ENCODE assay signal across 9 mouse cellular contexts in the genomic region with DNA sequence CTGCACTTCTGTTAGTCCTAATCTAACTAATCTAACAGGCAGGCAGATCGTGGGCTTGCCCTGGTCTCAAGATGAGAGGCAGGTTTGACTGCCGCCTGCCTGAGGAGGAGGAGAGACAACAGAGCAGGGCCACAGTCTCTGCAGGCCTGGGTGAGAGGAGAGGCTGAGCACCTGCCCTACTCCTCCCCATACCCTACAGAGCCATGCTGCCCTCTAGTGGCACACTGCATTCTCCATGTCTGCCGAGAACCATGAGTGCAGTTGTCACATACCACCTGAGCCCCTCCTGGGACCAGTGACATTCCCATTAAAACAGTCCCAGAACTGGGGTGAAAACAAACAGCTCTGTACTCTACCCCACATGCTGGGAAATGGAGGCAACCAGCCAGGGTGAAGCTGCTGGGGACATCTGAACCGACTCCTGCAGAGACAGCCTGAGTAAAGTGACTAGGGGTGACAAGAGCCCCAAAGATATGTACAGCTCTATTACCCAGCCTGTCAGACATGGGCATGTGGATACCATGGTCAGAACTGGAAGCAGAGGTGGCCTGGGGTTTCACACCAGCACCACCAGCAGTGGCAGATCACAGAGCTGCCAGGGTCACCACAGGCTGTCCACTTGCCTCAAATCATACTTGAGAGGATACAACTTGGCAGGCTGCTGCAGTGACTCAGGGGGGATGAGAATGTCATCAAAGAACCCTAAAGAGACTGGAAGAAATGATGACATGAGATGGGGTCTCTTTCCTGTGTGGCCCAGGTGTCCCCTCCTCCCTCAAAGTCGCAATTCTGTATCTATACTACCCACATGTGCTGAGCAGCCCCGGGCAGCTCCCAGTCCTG. TPM values are rescaled to one million over a fixed set of nuclear protein-coding genes. Genes with fewer than 3 reads are reported as not detected.
DNase-seq lines count a peak whose midpoint lies in the region; ATAC-seq and TF ChIP-seq lines count a peak whose summit lies in the region.
"Had no signal": no experiment of that assay in that cellular context is flagged by ENCODE, and none has a peak within 500 bp of the region (broad histone marks: within the 10 kb centered on the region; RNA-seq: fewer than 3 reads in every experiment).

No protein-coding gene starts in this region.

- TF ChIP-seq POLR2A in embryonic fibroblast, embryonic 13.5 days (IDR thresholded peaks at IDR 0.05; ENCODE audit: low read depth, low read length): no peak

- no peak overlapping the region for H3K4me2 ChIP-seq in midbrain, embryonic 13.5 days (replicated peaks)
- H3K4me2 ChIP-seq: midbrain, embryonic 12.5 days had no signal

- H3K27ac ChIP-seq in layer of hippocampus, adult 2 months: peak overlapping the region; percentile 78; the same call in 1 of the 2 replicates
- H3K27ac ChIP-seq in embryonic fibroblast, embryonic 13.5 days (ENCODE audit: insufficient read depth, low read length): no peak overlapping the region
- H3K27ac ChIP-seq in midbrain, embryonic 13.5 days: no peak overlapping the region
- H3K27ac ChIP-seq: midbrain, embryonic 12.5 days had no signal

- peaks cover 3% of the 10 kb centered on the region; the same call in 1 of the 2 replicates for H3K4me1 ChIP-seq in embryonic fibroblast, embryonic 13.5 days (ENCODE audit: control insufficient read depth, insufficient read depth, low read length)
- peaks cover 8% of the 10 kb centered on the region; the same call in 1 of the 2 replicates for H3K4me1 ChIP-seq in midbrain, embryonic 13.5 days (replicated peaks)
- H3K4me1 ChIP-seq: midbrain, embryonic 12.5 days had no signal

- WGBS in midbrain, embryonic 13.5 days: 64% methylated on average over 6 of the region's 6 CpGs

- peaks cover 57% of the 10 kb centered on the region for H3K36me3 ChIP-seq in midbrain, embryonic 13.5 days
- H3K36me3 ChIP-seq in splenic B cell, adult 2 months (ENCODE audit: control insufficient read depth, insufficient read depth, low read length, poor library complexity, severe bottlenecking): no peaks in the 10 kb centered on the region; the same call in 1 of the 2 replicates

- no peaks in the 10 kb centered on the region for H3K9me3 ChIP-seq in midbrain, embryonic 13.5 days
- H3K9me3 ChIP-seq: midbrain, embryonic 12.5 days had no signal

- peak; percentile 95 for TF ChIP-seq CTCF in layer of hippocampus, adult 2 months (conservative IDR thresholded peaks at IDR 0.05)
- TF ChIP-seq CTCF in embryonic fibroblast, embryonic 13.5 days (IDR thresholded peaks at IDR 0.05; ENCODE audit: borderline replicate concordance, insufficient read depth, low read length): peak; percentile 99

- H3K9ac ChIP-seq in midbrain, embryonic 13.5 days (replicated peaks): no peak overlapping the region
- H3K9ac ChIP-seq: midbrain, embryonic 12.5 days had no signal

- DNase-seq in layer of hippocampus, adult 2 months (ENCODE audit: low spot score in 2 of 2): peak in 1 of 2 experiments; percentile 74
- no peak for DNase-seq in layer of hippocampus, adult 9-11 months
- DNase-seq in adrenal gland, postnatal 25 days: peak; percentile 80
- DNase-seq in heart, postnatal 36 days: peak; percentile 75 to 80
- peak; percentile 55 to 66 for DNase-seq in left cerebral cortex, postnatal 36 days (ENCODE audit: low spot score in 2 of 2)
- DNase-seq in splenic B cell, adult 2 months (ENCODE audit: low read depth, low spot score): peak; percentile 85

- ATAC-seq in midbrain, embryonic 13.5 days: peak; percentile 57; the same call in 1 of the 2 replicates

- no peak overlapping the region for H3K4me3 ChIP-seq in layer of hippocampus, adult 2 months
- no peak overlapping the region for H3K4me3 ChIP-seq in embryonic fibroblast, embryonic 13.5 days (ENCODE audit: insufficient read depth, low read length)
- H3K4me3 ChIP-seq in midbrain, embryonic 13.5 days (replicated peaks): no peak overlapping the region
- H3K4me3 ChIP-seq: midbrain, embryonic 12.5 days had no signal

- intact Hi-C loops in heart, postnatal 36 days (cut with DNase I): loop anchor here (1.0 to 5.0 kb wide), 2 partner anchors 87 to 181 kb away; no protein-coding TSS in a partner anchor
- intact Hi-C loops in left cerebral cortex, postnatal 36 days (cut with DNase I): no loop called here

- H3K27me3 ChIP-seq in midbrain, embryonic 13.5 days: no peaks in the 10 kb centered on the region
- H3K27me3 ChIP-seq in splenic B cell, adult 2 months (ENCODE audit: control insufficient read depth, insufficient read depth, low read length, poor library complexity, severe bottlenecking): no peaks in the 10 kb centered on the region
- H3K27me3 ChIP-seq: midbrain, embryonic 12.5 days had no signal

RNA-seq across cellular contexts. Expression of a gene that starts 8.2 kb away (rescaled TPM):
- 10 to 100 TPM; 44.8 to 51.4 TPM for total RNA-seq in layer of hippocampus, adult 2 months (2021)
- 21.4 and 28.9 TPM in 2 replicates for total RNA-seq in adrenal gland, postnatal 25 days (2021)
- 12.3 and 16.2 TPM in 2 replicates for polyA plus RNA-seq in embryonic fibroblast, embryonic 13.5 days (2011; ENCODE audit: insufficient read length, low read depth, missing spikeins)
- total RNA-seq in heart, postnatal 36 days (2021): 10 to 100 TPM in 1 of 2 experiments, 1 to 10 TPM in 1; 9.0 to 10.6 TPM
- 10 to 100 TPM; 46.7 to 58.5 TPM for total RNA-seq in left cerebral cortex, postnatal 36 days (2021)
- 69.7 and 70.1 TPM in 2 replicates for polyA plus RNA-seq in midbrain, embryonic 13.5 days (2015; fragmentation: Nextera tagmentation; extraction: Ambion mirVana)

RNA-seq across cellular contexts. Expression of a gene that starts 18.7 kb away (rescaled TPM):
- total RNA-seq in layer of hippocampus, adult 2 months (2021): 10 to 100 TPM; 75.2 to 81.8 TPM
- total RNA-seq in adrenal gland, postnatal 25 days (2021): 9.9 and 20.0 TPM in 2 replicates
- polyA plus RNA-seq in embryonic fibroblast, embryonic 13.5 days (2011; ENCODE audit: insufficient read length, low read depth, missing spikeins): 3.3 and 4.4 TPM in 2 replicates
- total RNA-seq in heart, postnatal 36 days (2021): 10 to 100 TPM; 72.5 to 86.4 TPM
- total RNA-seq in left cerebral cortex, postnatal 36 days (2021): 10 to 100 TPM; 83.6 to 86.1 TPM
- 96.4 and 102 TPM in 2 replicates for polyA plus RNA-seq in midbrain, embryonic 13.5 days (2015; fragmentation: Nextera tagmentation; extraction: Ambion mirVana)

RNA-seq across cellular contexts. Expression of a gene that starts 42.9 kb away (rescaled TPM):
- total RNA-seq in layer of hippocampus, adult 2 months (2021): 100 to 1,000 TPM; 214 to 224 TPM
- total RNA-seq in adrenal gland, postnatal 25 days (2021): 70.2 and 103 TPM in 2 replicates
- 88.7 and 121 TPM in 2 replicates for polyA plus RNA-seq in embryonic fibroblast, embryonic 13.5 days (2011; ENCODE audit: insufficient read length, low read depth, missing spikeins)
- 10 to 100 TPM; 24.8 to 26.0 TPM for total RNA-seq in heart, postnatal 36 days (2021)
- 100 to 1,000 TPM; 197 to 221 TPM for total RNA-seq in left cerebral cortex, postnatal 36 days (2021)
- polyA plus RNA-seq in midbrain, embryonic 13.5 days (2015; fragmentation: Nextera tagmentation; extraction: Ambion mirVana): 40.5 and 41.2 TPM in 2 replicates

RNA-seq across cellular contexts. Expression of a gene that starts 45.7 kb away (rescaled TPM):
- total RNA-seq in layer of hippocampus, adult 2 months (2021): 100 to 1,000 TPM; 442 to 446 TPM
- 641 and 903 TPM in 2 replicates for total RNA-seq in adrenal gland, postnatal 25 days (2021)
- 143 and 150 TPM in 2 replicates for polyA plus RNA-seq in embryonic fibroblast, embryonic 13.5 days (2011; ENCODE audit: insufficient read length, low read depth, missing spikeins)
- total RNA-seq in heart, postnatal 36 days (2021): 1,000 to 10,000 TPM; 2,177 to 2,250 TPM
- total RNA-seq in left cerebral cortex, postnatal 36 days (2021): 100 to 1,000 TPM; 425 to 455 TPM
- polyA plus RNA-seq in midbrain, embryonic 13.5 days (2015; fragmentation: Nextera tagmentation; extraction: Ambion mirVana): 220 and 221 TPM in 2 replicates

RNA-seq across cellular contexts. Expression of a gene that starts 46.1 kb away (rescaled TPM):
- 10 to 100 TPM; 33.0 to 36.8 TPM for total RNA-seq in layer of hippocampus, adult 2 months (2021)
- 53.8 and 58.7 TPM in 2 replicates for total RNA-seq in adrenal gland, postnatal 25 days (2021)
- 53.0 and 71.3 TPM in 2 replicates for polyA plus RNA-seq in embryonic fibroblast, embryonic 13.5 days (2011; ENCODE audit: insufficient read length, low read depth, missing spikeins)
- 10 to 100 TPM; 35.0 to 39.8 TPM for total RNA-seq in heart, postnatal 36 days (2021)
- 10 to 100 TPM; 31.0 to 36.3 TPM for total RNA-seq in left cerebral cortex, postnatal 36 days (2021)
- 136 and 149 TPM in 2 replicates for polyA plus RNA-seq in midbrain, embryonic 13.5 days (2015; fragmentation: Nextera tagmentation; extraction: Ambion mirVana)
